Mouse (Mus musculus): ENCODE results near the gene Aqp2.

The Aqp2 gene

GRCm38 (mm10) chr15:99622063-99622462, 43.2 kb downstream of the Aqp2 start:
- no peak for DNase-seq

DNA sequence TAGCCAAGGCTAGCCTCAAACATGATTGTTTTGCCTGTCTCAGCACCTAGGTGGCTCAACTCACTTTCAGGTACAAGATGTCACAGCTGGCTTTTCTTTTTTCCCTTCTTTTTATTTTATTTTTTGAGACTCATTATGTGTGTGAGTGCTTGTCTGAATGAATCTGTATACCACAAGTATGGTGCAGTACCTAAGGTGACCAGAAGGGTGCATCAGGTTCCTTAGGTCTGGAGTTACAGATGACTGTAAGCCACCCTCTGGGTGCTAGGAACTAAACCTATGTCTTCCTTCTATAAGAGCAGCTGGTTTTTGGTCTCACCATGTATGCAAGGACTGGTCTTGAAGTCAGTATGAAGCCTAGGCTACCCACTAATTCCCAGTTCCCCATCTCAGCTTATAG, 52.8 kb downstream of the Aqp2 start:
- no peak for DNase-seq

Measured in kidney, adult 18-20 months (tissue).